Mouse (Mus musculus): ENCODE data around the gene Btrc.

DNA sequence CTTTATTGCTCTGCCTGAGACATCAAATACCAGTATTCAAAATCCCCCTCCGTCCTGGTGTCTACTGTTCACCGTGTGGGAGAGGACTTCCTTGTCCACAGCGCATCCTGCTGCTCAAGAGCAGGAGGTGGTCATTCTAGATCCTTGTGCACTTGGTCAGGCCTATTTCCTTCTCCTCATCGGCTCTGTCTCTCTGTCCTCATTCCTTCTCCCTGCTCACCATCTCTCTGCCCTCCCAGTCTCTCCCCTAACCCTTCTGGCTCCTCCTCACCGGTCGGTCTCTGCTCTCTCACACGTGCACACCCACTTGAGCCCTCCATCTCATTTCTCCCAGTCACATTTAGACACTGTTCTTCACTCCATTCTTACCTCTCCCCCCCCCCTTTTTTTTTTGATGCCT is 127.7 kb downstream of the Btrc start:
- TF ChIP-seq CTCF (IDR thresholded peaks at IDR 0.05; ENCODE audit: low read depth) = no peak
- TF ChIP-seq EP300 (optimal IDR thresholded peaks at IDR 0.05) = no peak
